Mouse (Mus musculus) forebrain, embryonic 15.5 days (tissue): Measurements from ENCODE around the gene H3f3b. TPM values are rescaled to one million over a fixed set of nuclear protein-coding genes. Genes with fewer than 3 reads are reported as not detected.

ENCODE experiments used
- ATAC-seq: fragments of 200-750 bp; cut with Nextera tagmentation; replicated peaks from 2 replicates; pipeline ENCODE4 v1.8.0; 2017; ENCODE audit warnings: mild to moderate bottlenecking, moderate TSS enrichment, moderate library complexity
- H3K27ac ChIP-seq: fragments of 300-500 bp; sonication (generic); replicated peaks from 2 replicates; pipeline ENCODE4 v1.5.1; 2015; ENCODE audit warnings: mild to moderate bottlenecking, inconsistent platforms
- H3K27me3 ChIP-seq: fragments of 300-500 bp; sonication (generic); 2 replicates; pipeline ENCODE4 v1.6.1; 2015; ENCODE audit warnings: inconsistent platforms
- H3K36me3 ChIP-seq: fragments of 300-500 bp; sonication (generic); 2 replicates; pipeline ENCODE4 v1.6.1; 2015; ENCODE audit warnings: mild to moderate bottlenecking, inconsistent platforms
- H3K4me1 ChIP-seq: fragments of 300-500 bp; sonication (generic); 2 replicates; pipeline ENCODE4 v1.6.1; 2015; ENCODE audit warnings: inconsistent platforms
- H3K4me2 ChIP-seq: fragments of 300-500 bp; sonication (generic); replicated peaks from 2 replicates; pipeline ENCODE4 v1.6.1; 2015; ENCODE audit warnings: mild to moderate bottlenecking, inconsistent platforms
- H3K4me3 ChIP-seq: fragments of 300-500 bp; sonication (generic); 2 replicates; pipeline ENCODE4 v1.5.1; 2015; ENCODE audit warnings: mild to moderate bottlenecking, inconsistent platforms
- H3K9ac ChIP-seq: fragments of 300-500 bp; sonication (generic); replicated peaks from 2 replicates; pipeline ENCODE4 v1.6.1; 2015; ENCODE audit warnings: mild to moderate bottlenecking, inconsistent platforms
- H3K9me3 ChIP-seq: fragments of 300-500 bp; sonication (generic); 2 replicates; pipeline ENCODE4 v1.6.1; 2016; ENCODE audit warnings: inconsistent platforms
- WGBS: fragments of 180-500 bp; shearing (Covaris S2); methylation state at CpG from one replicate; pipeline ENCODE4 v1.1.7; 2015; ENCODE audit warnings: mixed read lengths; 5-methylcytosine and 5-hydroxymethylcytosine counted together
- polyA plus RNA-seq: library from polyadenylated mRNA; unstranded; fragments of >200 nt; fragmentation: Nextera tagmentation; extraction: Ambion mirVana; gene quantifications from 2 replicates; pipeline ENCODE4 v1.2.1, GENCODE M21; 2015

H3f3b gene
- polyA plus RNA-seq, 1 experiment from 2014 or later, result 2,591 TPM

- H3K27ac ChIP-seq, result 0 out of 2 replicates have a peak overlapping the region, but pooled peaks have one; percentile 4
- H3K27me3 ChIP-seq, result no peaks in the 10 kb centered on the region
- peaks cover 11% of the 10 kb centered on the region for H3K4me1 ChIP-seq
- H3K4me2 ChIP-seq, result peak overlapping the region; percentile 62
- peak overlapping the region; percentile 33 for H3K9ac ChIP-seq
- peak overlapping the region; percentile 38 for H3K4me3 ChIP-seq
- no peaks in the 10 kb centered on the region for H3K36me3 ChIP-seq
- peak; percentile 55; the same call in 1 of the 2 replicates for ATAC-seq
- no peaks in the 10 kb centered on the region for H3K9me3 ChIP-seq
- 6% methylated on average over 54 of the region's 54 CpGs for WGBS
Measured at GRCm38 (mm10) chr11:116004840-116005700, 22.7 kb downstream of the H3f3b start.

DNA sequence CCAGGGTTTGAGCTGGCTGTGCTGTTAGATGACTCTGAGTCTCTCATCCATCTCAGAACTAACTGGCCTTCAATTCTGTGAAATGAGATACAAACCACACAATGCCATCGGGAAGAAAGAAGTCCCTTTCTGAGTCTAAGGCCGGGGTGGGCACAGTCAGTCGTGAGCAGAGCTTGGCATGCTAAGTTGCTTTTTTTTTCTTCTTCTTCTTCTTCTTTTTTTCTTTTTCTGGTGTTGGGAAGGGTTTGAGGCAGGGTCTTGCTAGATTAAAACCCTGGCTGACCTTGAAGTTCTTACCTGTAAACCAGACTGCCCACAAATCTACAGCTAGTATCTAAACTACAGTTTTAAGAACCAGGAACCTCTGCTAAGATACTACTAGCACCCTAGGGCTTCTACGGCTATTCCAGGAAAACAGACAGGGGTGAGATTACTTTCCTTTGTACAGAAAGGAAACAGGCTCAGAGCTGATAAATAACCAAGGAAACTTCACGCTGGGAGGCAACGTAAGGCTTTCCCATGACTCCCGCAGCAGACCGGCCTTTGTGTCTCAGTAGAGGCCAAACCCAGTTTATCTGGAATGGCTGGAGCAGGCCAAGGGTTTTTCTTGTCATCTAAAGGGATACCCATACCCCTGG lies 23.5 kb downstream of the H3f3b start:
- no peak for ATAC-seq
- Histone ChIP-seq H3K4me1 (peaks cover 14% of the 10 kb centered on the region), H3K9ac (no peak overlapping the region; the same call in 1 of the 2 replicates), H3K27ac (no peak overlapping the region), H3K9me3 (no peaks in the 10 kb centered on the region), H3K4me2 (peak overlapping the region; percentile 62), H3K36me3 (no peaks in the 10 kb centered on the region), H3K27me3 (no peaks in the 10 kb centered on the region; the same call in 1 of the 2 replicates), H3K4me3 (peak overlapping the region; percentile 38)
- WGBS, result 37% methylated on average over 8 of the region's 8 CpGs

- Histone ChIP-seq H3K27ac (no peak overlapping the region), H3K4me1 (peaks cover 14% of the 10 kb centered on the region), H3K36me3 (no peaks in the 10 kb centered on the region), H3K9me3 (no peaks in the 10 kb centered on the region), H3K4me3 (no peak overlapping the region), H3K27me3 (no peaks in the 10 kb centered on the region; the same call in 1 of the 2 replicates), H3K9ac (no peak overlapping the region), H3K4me2 (no peak overlapping the region)
- 93% methylated on average over 3 of the region's 3 CpGs for WGBS
- no peak for ATAC-seq
Measured at GRCm38 (mm10) chr11:116002894-116003293, 24.9 kb downstream of the H3f3b start.

DNA sequence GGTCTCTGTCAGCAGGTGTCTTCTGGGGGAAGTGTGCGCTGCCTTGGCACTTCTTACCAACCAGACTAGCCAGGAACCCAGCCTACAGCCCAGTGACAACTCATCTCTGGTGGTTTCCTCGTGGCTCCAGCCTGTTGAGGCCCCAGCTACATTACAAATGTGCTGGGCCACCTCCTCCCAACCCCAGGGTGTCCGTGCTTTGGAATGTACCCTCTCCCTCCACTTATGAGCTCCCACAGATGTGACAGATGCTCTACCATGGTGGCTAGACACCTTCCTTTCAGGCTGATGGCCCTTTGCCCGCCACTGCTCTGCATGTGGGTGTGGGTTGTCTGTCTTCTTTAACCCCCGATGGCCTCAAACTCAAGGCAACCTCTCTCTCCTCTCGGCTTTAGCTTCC lies 26.0 kb downstream of the H3f3b start:
- no peak overlapping the region for H3K4me3 ChIP-seq
- no peaks in the 10 kb centered on the region for H3K9me3 ChIP-seq
- peaks cover 14% of the 10 kb centered on the region for H3K4me1 ChIP-seq
- no peak overlapping the region for H3K9ac ChIP-seq
- H3K4me2 ChIP-seq, result no peak overlapping the region
- no peaks in the 10 kb centered on the region for H3K36me3 ChIP-seq
- 77% methylated on average over 6 of the region's 6 CpGs for WGBS
- H3K27ac ChIP-seq, result no peak overlapping the region
- no peak for ATAC-seq
- no peaks in the 10 kb centered on the region; the same call in 1 of the 2 replicates for H3K27me3 ChIP-seq

DNA sequence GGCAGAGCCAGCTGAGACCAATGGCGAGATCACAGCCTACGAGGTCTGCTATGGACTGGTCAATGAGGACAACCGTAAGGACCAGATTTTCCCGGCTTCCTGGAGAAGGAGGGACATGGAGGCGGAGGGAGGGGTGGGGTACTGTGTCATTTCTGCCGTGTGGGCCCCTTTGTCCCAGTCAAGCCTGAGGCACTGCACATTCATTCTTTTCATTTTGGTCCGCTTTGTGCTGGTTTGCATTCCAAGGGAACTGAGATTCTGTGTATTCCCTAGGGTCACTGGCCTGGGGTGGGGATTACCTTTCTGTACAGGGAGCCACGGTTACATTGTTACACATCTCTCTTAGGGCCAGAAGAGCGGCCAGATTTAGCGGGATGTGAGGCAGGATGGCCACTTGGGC lies 27.2 kb downstream of the H3f3b start:
- Histone ChIP-seq H3K4me3 (no peak overlapping the region), H3K4me1 (peaks cover 14% of the 10 kb centered on the region), H3K9me3 (no peaks in the 10 kb centered on the region), H3K9ac (no peak overlapping the region), H3K27ac (no peak overlapping the region), H3K27me3 (no peaks in the 10 kb centered on the region; the same call in 1 of the 2 replicates), H3K36me3 (no peaks in the 10 kb centered on the region), H3K4me2 (no peak overlapping the region)
- no peak for ATAC-seq
- WGBS, result 11% methylated on average over 10 of the region's 10 CpGs

- Histone ChIP-seq H3K27ac (no peak overlapping the region), H3K4me1 (peaks cover 6% of the 10 kb centered on the region), H3K27me3 (no peaks in the 10 kb centered on the region; the same call in 1 of the 2 replicates), H3K4me3 (no peak overlapping the region), H3K4me2 (no peak overlapping the region), H3K9me3 (no peaks in the 10 kb centered on the region), H3K9ac (no peak overlapping the region), H3K36me3 (no peaks in the 10 kb centered on the region)
- no peak for ATAC-seq
- 15% methylated on average over 14 of the region's 14 CpGs for WGBS
Measured at GRCm38 (mm10) chr11:115999538-116000143, 28.1 kb downstream of the H3f3b start.

- Histone ChIP-seq H3K4me1 (peaks cover 3% of the 10 kb centered on the region; the same call in 1 of the 2 replicates), H3K9ac (no peak overlapping the region), H3K36me3 (no peaks in the 10 kb centered on the region), H3K27me3 (no peaks in the 10 kb centered on the region; the same call in 1 of the 2 replicates), H3K27ac (no peak overlapping the region), H3K9me3 (no peaks in the 10 kb centered on the region), H3K4me3 (no peak overlapping the region), H3K4me2 (no peak overlapping the region)
- ATAC-seq, result no peak
- 84% methylated on average over 7 of the region's 7 CpGs for WGBS
Measured at GRCm38 (mm10) chr11:115999027-115999426, 28.7 kb downstream of the H3f3b start.

GRCm38 (mm10) chr11:115997662-115998061 lies 30.1 kb downstream of the H3f3b start:
- H3K9me3 ChIP-seq, result no peaks in the 10 kb centered on the region
- no peak overlapping the region for H3K4me3 ChIP-seq
- no peak for ATAC-seq
- peaks cover 3% of the 10 kb centered on the region; the same call in 1 of the 2 replicates for H3K4me1 ChIP-seq
- H3K27me3 ChIP-seq, result no peaks in the 10 kb centered on the region; the same call in 1 of the 2 replicates
- 72% methylated on average over 5 of the region's 5 CpGs for WGBS
- no peak overlapping the region for H3K27ac ChIP-seq
- H3K36me3 ChIP-seq, result no peaks in the 10 kb centered on the region
- no peak overlapping the region for H3K4me2 ChIP-seq
- H3K9ac ChIP-seq, result no peak overlapping the region

DNA sequence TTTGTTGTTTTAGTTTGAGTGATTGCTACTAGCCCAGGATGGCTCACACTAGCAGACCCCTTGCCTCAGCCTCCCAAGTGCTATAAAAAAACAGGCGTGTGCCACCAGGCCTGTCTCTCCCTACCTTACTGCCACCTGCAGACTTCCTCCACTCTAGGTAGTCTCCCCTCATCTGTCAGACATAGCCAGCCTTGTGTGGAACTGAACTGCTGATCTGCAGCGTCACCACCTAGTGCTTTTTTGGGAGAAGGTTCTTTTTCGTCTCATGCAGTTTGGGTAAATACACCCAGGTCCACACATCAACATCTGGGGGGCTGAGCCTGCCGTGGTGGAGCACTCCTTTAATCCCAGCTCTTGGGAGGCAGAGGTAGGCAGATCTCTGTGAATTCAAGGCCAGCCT lies 30.7 kb downstream of the H3f3b start:
- no peak overlapping the region for H3K27ac ChIP-seq
- H3K4me3 ChIP-seq, result no peak overlapping the region
- H3K9ac ChIP-seq, result no peak overlapping the region
- H3K9me3 ChIP-seq, result no peaks in the 10 kb centered on the region
- WGBS, result 78% methylated on average over 4 of the region's 4 CpGs
- ATAC-seq, result no peak
- peaks cover 3% of the 10 kb centered on the region; the same call in 1 of the 2 replicates for H3K4me1 ChIP-seq
- no peaks in the 10 kb centered on the region for H3K36me3 ChIP-seq
- no peak overlapping the region for H3K4me2 ChIP-seq
- no peaks in the 10 kb centered on the region; the same call in 1 of the 2 replicates for H3K27me3 ChIP-seq

GRCm38 (mm10) chr11:115995256-115995655 lies 32.5 kb downstream of the H3f3b start:
- no peaks in the 10 kb centered on the region; the same call in 1 of the 2 replicates for H3K27me3 ChIP-seq
- no peaks in the 10 kb centered on the region for H3K9me3 ChIP-seq
- H3K27ac ChIP-seq, result no peak overlapping the region
- no peaks in the 10 kb centered on the region for H3K36me3 ChIP-seq
- H3K4me2 ChIP-seq, result no peak overlapping the region
- 92% methylated on average over 3 of the region's 3 CpGs for WGBS
- no peak overlapping the region for H3K4me3 ChIP-seq
- H3K4me1 ChIP-seq, result peaks cover 3% of the 10 kb centered on the region; the same call in 1 of the 2 replicates
- ATAC-seq, result no peak
- H3K9ac ChIP-seq, result no peak overlapping the region

GRCm38 (mm10) chr11:115992098-115992497 lies 35.7 kb downstream of the H3f3b start:
- Histone ChIP-seq H3K4me1 (no peaks in the 10 kb centered on the region), H3K9ac (no peak overlapping the region), H3K9me3 (no peaks in the 10 kb centered on the region), H3K4me2 (no peak overlapping the region), H3K4me3 (no peak overlapping the region), H3K27ac (no peak overlapping the region), H3K36me3 (no peaks in the 10 kb centered on the region), H3K27me3 (no peaks in the 10 kb centered on the region)
- ATAC-seq, result no peak
- WGBS, result 66% methylated on average over 4 of the region's 4 CpGs

GRCm38 (mm10) chr11:115989686-115990085 lies 38.1 kb downstream of the H3f3b start:
- Histone ChIP-seq H3K9ac (no peak overlapping the region), H3K36me3 (no peaks in the 10 kb centered on the region), H3K4me1 (no peaks in the 10 kb centered on the region), H3K4me2 (no peak overlapping the region), H3K9me3 (no peaks in the 10 kb centered on the region), H3K27me3 (no peaks in the 10 kb centered on the region), H3K4me3 (no peak overlapping the region), H3K27ac (no peak overlapping the region)
- WGBS, result 29% methylated on average over 15 of the region's 15 CpGs
- no peak for ATAC-seq
